Mouse (Mus musculus) ES-Bruce4 (cell line): ENCODE measurements around the gene Col6a1. TPM values are rescaled to one million over a fixed set of nuclear protein-coding genes. Genes with fewer than 3 reads are reported as not detected.

Source experiments
- H3K27ac ChIP-seq: 2 replicates; pipeline ENCODE4 v1.5.1; 2012; ENCODE audit warnings: low read length, inconsistent platforms; ENCODE audit not compliant: insufficient read depth
- H3K27me3 ChIP-seq: 2 replicates; pipeline ENCODE4 v1.6.1; 2012; ENCODE audit warnings: mild to moderate bottlenecking, low read length, inconsistent platforms; ENCODE audit not compliant: control insufficient read depth, poor library complexity, insufficient read depth, severe bottlenecking
- H3K36me3 ChIP-seq: 2 replicates; pipeline ENCODE4 v1.6.1; 2012; ENCODE audit warnings: inconsistent platforms, mild to moderate bottlenecking, low read length, moderate library complexity; ENCODE audit not compliant: control insufficient read depth, poor library complexity, insufficient read depth, severe bottlenecking
- H3K4me1 ChIP-seq: one replicate; pipeline ENCODE4 v1.8.1; 2011; ENCODE audit warnings: low read length; ENCODE audit not compliant: control insufficient read depth, insufficient read depth
- H3K4me3 ChIP-seq: 2 replicates; pipeline ENCODE4 v1.5.1; 2011; ENCODE audit warnings: low read depth, mild to moderate bottlenecking, low read length
- H3K9ac ChIP-seq: 2 replicates; pipeline ENCODE4 v1.6.1; 2012; ENCODE audit warnings: low read depth, mild to moderate bottlenecking, inconsistent platforms; ENCODE audit not compliant: poor library complexity, severe bottlenecking
- H3K9me3 ChIP-seq: replicated peaks from 2 replicates; pipeline ENCODE4 v1.6.1; 2012; ENCODE audit warnings: mild to moderate bottlenecking, low read length, inconsistent platforms; ENCODE audit not compliant: control insufficient read depth, poor library complexity, insufficient read depth, severe bottlenecking
- CTCF ChIP-seq: IDR thresholded peaks from one replicate; pipeline ENCODE4 v1.8.1; 2011; ENCODE audit warnings: low read depth, low read length
- EP300 ChIP-seq: IDR thresholded peaks from 2 replicates; pipeline ENCODE4 v1.6.1; 2011; ENCODE audit warnings: low read depth, low read length; ENCODE audit not compliant: insufficient read depth
- POLR2A ChIP-seq: IDR thresholded peaks from one replicate; pipeline ENCODE4 v1.8.1; 2011; ENCODE audit warnings: low read length; ENCODE audit not compliant: insufficient read depth
- polyA plus RNA-seq: library from polyadenylated mRNA; stranded (reverse); fragments of >200 nt; gene quantifications from 2 replicates; pipeline ENCODE4 v1.2.4, GENCODE M21; 2011; ENCODE audit warnings: low read depth; ENCODE audit not compliant: missing spikeins, insufficient read depth, insufficient read length

Col6a1 gene
- polyA plus RNA-seq, 1 experiment = 4.7 TPM

- H3K9me3 ChIP-seq = no peaks in the 10 kb centered on the region
- H3K4me1 ChIP-seq = no peaks in the 10 kb centered on the region
- no peaks in the 10 kb centered on the region for H3K27me3 ChIP-seq
- H3K4me3 ChIP-seq = no peak overlapping the region
- H3K9ac ChIP-seq = no peak overlapping the region
- H3K36me3 ChIP-seq = no peaks in the 10 kb centered on the region
- TF ChIP-seq POLR2A = no peak
- no peak for TF ChIP-seq EP300
- TF ChIP-seq CTCF = no peak
- H3K27ac ChIP-seq = no peak overlapping the region
Measured at GRCm38 (mm10) chr10:76699816-76700215, 26.2 kb downstream of the Col6a1 start.

- no peaks in the 10 kb centered on the region for H3K4me1 ChIP-seq
- TF ChIP-seq EP300 (no peak), CTCF (no peak), POLR2A (no peak)
- H3K9me3 ChIP-seq = no peaks in the 10 kb centered on the region
- H3K4me3 ChIP-seq = no peak overlapping the region
- no peaks in the 10 kb centered on the region for H3K36me3 ChIP-seq
- no peak overlapping the region for H3K9ac ChIP-seq
- no peaks in the 10 kb centered on the region for H3K27me3 ChIP-seq
- H3K27ac ChIP-seq = no peak overlapping the region
Measured at GRCm38 (mm10) chr10:76695283-76695885, 30.6 kb downstream of the Col6a1 start.

GRCm38 (mm10) chr10:76694765-76695164 is 31.2 kb downstream of the Col6a1 start:
- Histone ChIP-seq H3K27ac (no peak overlapping the region), H3K9me3 (no peaks in the 10 kb centered on the region), H3K9ac (no peak overlapping the region), H3K4me3 (no peak overlapping the region), H3K4me1 (no peaks in the 10 kb centered on the region), H3K36me3 (no peaks in the 10 kb centered on the region), H3K27me3 (no peaks in the 10 kb centered on the region)
- TF ChIP-seq POLR2A = no peak
- TF ChIP-seq CTCF = no peak
- TF ChIP-seq EP300 = no peak

- H3K27ac ChIP-seq = no peak overlapping the region
- no peaks in the 10 kb centered on the region for H3K36me3 ChIP-seq
- no peaks in the 10 kb centered on the region for H3K27me3 ChIP-seq
- H3K9me3 ChIP-seq = no peaks in the 10 kb centered on the region
- no peak overlapping the region for H3K4me3 ChIP-seq
- no peaks in the 10 kb centered on the region for H3K4me1 ChIP-seq
- H3K9ac ChIP-seq = no peak overlapping the region
- no peak for TF ChIP-seq EP300
- no peak for TF ChIP-seq POLR2A
- TF ChIP-seq CTCF = no peak
Measured at GRCm38 (mm10) chr10:76693446-76693845, 32.5 kb downstream of the Col6a1 start.

- Histone ChIP-seq H3K9ac (no peak overlapping the region), H3K9me3 (no peaks in the 10 kb centered on the region), H3K27me3 (no peaks in the 10 kb centered on the region), H3K36me3 (no peaks in the 10 kb centered on the region), H3K27ac (no peak overlapping the region), H3K4me1 (no peaks in the 10 kb centered on the region), H3K4me3 (no peak overlapping the region)
- TF ChIP-seq POLR2A (no peak), EP300 (no peak), CTCF (no peak)
Measured at GRCm38 (mm10) chr10:76685451-76686017, 40.4 kb downstream of the Col6a1 start.

- no peaks in the 10 kb centered on the region for H3K9me3 ChIP-seq
- TF ChIP-seq CTCF (no peak), POLR2A (no peak), EP300 (no peak)
- H3K36me3 ChIP-seq = no peaks in the 10 kb centered on the region
- no peak overlapping the region for H3K9ac ChIP-seq
- no peak overlapping the region for H3K4me3 ChIP-seq
- H3K27me3 ChIP-seq = no peaks in the 10 kb centered on the region
- H3K27ac ChIP-seq = no peak overlapping the region
- H3K4me1 ChIP-seq = no peaks in the 10 kb centered on the region
Measured at GRCm38 (mm10) chr10:76683977-76684376, 42.0 kb downstream of the Col6a1 start.

- H3K4me1 ChIP-seq = no peaks in the 10 kb centered on the region
- H3K4me3 ChIP-seq = no peak overlapping the region
- TF ChIP-seq EP300 (no peak), POLR2A (no peak), CTCF (no peak)
- no peaks in the 10 kb centered on the region for H3K27me3 ChIP-seq
- H3K36me3 ChIP-seq = no peaks in the 10 kb centered on the region
- no peaks in the 10 kb centered on the region for H3K9me3 ChIP-seq
- no peak overlapping the region for H3K9ac ChIP-seq
- H3K27ac ChIP-seq = no peak overlapping the region
Measured at GRCm38 (mm10) chr10:76683461-76683860, 42.5 kb downstream of the Col6a1 start.
